Mouse (Mus musculus): ENCODE measurements around the gene Ids. TPM values are rescaled to one million over a fixed set of nuclear protein-coding genes. Genes with fewer than 3 reads are reported as not detected.

Gene Ids
- polyA plus RNA-seq, 1 experiment from 2014 or later = 1.5 TPM

DNA sequence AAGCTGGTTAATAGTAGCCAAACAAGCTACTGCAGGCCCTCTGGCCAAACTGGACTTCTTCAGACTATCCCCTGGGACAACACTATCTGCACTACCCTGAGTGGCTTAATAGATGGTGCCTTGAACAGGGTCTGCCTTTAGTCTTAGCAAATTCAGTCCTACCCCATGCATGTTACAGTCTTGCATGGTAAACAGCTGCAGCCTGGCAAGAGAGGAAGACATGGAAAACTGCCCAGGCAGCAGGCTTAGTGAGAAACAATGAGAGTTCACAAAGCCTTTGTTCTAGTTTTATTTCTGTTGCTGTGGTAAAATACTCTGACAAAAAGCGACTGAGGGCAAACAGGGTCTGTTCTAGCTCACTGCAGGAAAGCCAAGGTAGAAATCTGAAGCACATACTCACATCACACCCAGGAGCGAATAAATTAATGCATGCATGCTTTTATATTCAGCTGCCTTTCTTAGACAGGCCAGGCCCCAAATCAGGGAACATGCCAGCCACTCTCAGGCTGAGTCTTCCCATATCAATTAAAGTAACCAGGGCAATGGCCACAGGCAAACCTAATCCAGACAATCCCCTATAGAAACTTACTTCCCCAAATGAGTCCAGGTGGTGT lies 36.2 kb downstream of the Ids start:
- Histone ChIP-seq H3K27me3 (replicated peaks; ENCODE audit: low read depth, poor library complexity, severe bottlenecking) (no peaks in the 10 kb centered on the region), H3K27ac (replicated peaks) (no peak overlapping the region), H3K36me3 (replicated peaks) (no peaks in the 10 kb centered on the region), H3K4me1 (no peaks in the 10 kb centered on the region), H3K4me3 (no peak overlapping the region), H3K9me3 (no peaks in the 10 kb centered on the region)
- 70% methylated on average over 2 of the region's 2 CpGs for WGBS
- DNase-seq (ENCODE audit: low spot score) = no peak

DNA sequence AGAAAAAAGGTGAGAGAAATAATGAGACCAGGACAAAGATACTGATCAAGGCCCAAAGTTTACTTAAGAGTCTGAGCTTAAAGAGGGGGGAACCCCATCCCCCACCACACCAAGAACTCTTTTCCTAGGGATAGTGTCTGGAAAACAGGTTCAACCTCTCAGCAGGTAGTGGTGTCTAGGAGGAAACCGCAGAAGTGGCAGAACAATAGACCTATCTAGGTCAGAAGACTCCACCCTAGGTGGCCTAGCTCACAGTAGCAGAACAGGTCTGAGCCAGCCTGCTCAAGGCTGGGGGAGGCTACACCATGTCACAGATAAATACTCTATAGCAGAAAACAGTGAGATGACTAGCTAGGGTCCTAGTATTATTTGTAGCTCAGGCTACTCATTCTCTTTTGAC lies 37.2 kb downstream of the Ids start:
- 48% methylated on average over 1 of the region's 1 CpGs for WGBS
- Histone ChIP-seq H3K36me3 (replicated peaks) (no peaks in the 10 kb centered on the region), H3K9me3 (no peaks in the 10 kb centered on the region), H3K27me3 (replicated peaks; ENCODE audit: low read depth, poor library complexity, severe bottlenecking) (no peaks in the 10 kb centered on the region), H3K27ac (replicated peaks) (no peak overlapping the region), H3K4me1 (no peaks in the 10 kb centered on the region), H3K4me3 (no peak overlapping the region)
- no peak for DNase-seq (ENCODE audit: low spot score)

DNA sequence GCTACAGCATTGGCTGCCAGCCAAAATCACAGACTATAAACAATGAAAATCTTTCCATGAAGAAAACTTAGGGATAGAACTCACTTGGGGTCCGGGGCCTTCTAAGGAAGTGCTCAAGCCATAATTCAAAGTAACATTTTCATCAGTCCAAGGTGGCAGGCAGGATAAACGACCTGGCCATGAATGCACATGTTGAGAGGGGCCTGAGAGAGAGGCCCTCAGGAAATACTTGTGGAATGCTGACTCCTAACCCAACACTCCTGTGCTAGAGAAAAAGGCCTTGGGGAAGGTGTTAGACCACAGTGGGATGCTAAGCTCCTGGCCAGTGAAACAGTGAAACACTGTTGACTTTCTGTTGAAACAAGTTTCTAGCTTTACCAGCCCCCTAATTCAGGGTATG lies 45.6 kb downstream of the Ids start:
- Histone ChIP-seq H3K27me3 (replicated peaks; ENCODE audit: low read depth, poor library complexity, severe bottlenecking) (no peaks in the 10 kb centered on the region), H3K4me3 (no peak overlapping the region), H3K9me3 (no peaks in the 10 kb centered on the region), H3K36me3 (replicated peaks) (no peaks in the 10 kb centered on the region), H3K4me1 (no peaks in the 10 kb centered on the region), H3K27ac (replicated peaks) (no peak overlapping the region)
- 55% methylated on average over 2 of the region's 2 CpGs for WGBS
- DNase-seq (ENCODE audit: low spot score) = no peak

DNA sequence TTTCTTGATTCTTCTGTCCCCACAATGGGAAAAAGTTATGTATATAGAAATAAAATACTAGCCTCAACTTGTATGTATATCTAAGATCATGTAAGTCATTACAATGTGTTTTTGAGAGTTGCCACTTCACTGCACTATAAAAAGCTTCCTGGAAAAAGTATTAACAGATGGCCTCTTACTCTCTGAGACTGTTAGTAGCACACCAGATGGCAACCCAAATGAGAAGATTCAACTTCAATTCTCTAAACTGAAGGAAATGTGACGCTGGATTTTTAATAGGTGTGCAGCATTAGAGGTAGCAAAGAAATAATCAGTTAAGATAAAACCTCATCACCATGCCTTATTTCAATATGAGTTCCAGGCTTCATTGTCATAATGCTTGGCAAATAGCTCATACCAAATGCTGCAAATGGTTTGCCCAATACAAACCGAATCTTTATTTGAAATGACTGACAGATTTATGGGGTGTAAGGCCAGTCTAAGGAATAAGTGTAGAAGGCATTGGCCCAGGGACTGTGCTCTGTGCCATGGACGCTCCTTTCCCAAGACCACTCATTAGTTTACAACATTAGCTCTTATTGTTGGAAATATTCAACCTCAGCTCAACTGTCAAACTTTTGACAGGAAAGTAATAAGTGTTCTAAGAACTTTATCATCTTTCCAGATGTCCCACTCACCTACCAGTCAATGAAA lies 49.8 kb downstream of the Ids start:
- no peaks in the 10 kb centered on the region for H3K36me3 ChIP-seq (replicated peaks)
- no peak for DNase-seq (ENCODE audit: low spot score)
- no peak overlapping the region for H3K4me3 ChIP-seq
- no peaks in the 10 kb centered on the region for H3K27me3 ChIP-seq (replicated peaks; ENCODE audit: low read depth, poor library complexity, severe bottlenecking)
- H3K27ac ChIP-seq (replicated peaks) = no peak overlapping the region
- 84% methylated on average over 3 of the region's 3 CpGs for WGBS
- no peaks in the 10 kb centered on the region for H3K4me1 ChIP-seq
- H3K9me3 ChIP-seq = no peaks in the 10 kb centered on the region

Other genes with a start within 250 kb of the Ids start
- 26.3 and 28.4 TPM in 2 replicates for gene 1110012L19Rik, start 20.8 kb upstream of the Ids start, polyA plus RNA-seq (2016; fragmentation: Nextera tagmentation; extraction: Ambion mirVana)
- gene Tmem185a, start 112.1 kb upstream of the Ids start, polyA plus RNA-seq (2016; fragmentation: Nextera tagmentation; extraction: Ambion mirVana) = 35.6 and 37.5 TPM in 2 replicates

Measured in embryonic facial prominence, embryonic 10.5 days (tissue).